Mouse (Mus musculus) ES-Bruce4 (cell line): ENCODE measurements around the gene Gm960. TPM values are rescaled to one million over a fixed set of nuclear protein-coding genes. Genes with fewer than 3 reads are reported as not detected.

Experiments used
- H3K27ac ChIP-seq: 2 replicates; pipeline ENCODE4 v1.5.1; 2012; ENCODE audit warnings: low read length, inconsistent platforms; ENCODE audit not compliant: insufficient read depth
- H3K27me3 ChIP-seq: 2 replicates; pipeline ENCODE4 v1.6.1; 2012; ENCODE audit warnings: mild to moderate bottlenecking, low read length, inconsistent platforms; ENCODE audit not compliant: control insufficient read depth, poor library complexity, insufficient read depth, severe bottlenecking
- H3K36me3 ChIP-seq: 2 replicates; pipeline ENCODE4 v1.6.1; 2012; ENCODE audit warnings: inconsistent platforms, mild to moderate bottlenecking, low read length, moderate library complexity; ENCODE audit not compliant: control insufficient read depth, poor library complexity, insufficient read depth, severe bottlenecking
- H3K4me1 ChIP-seq: one replicate; pipeline ENCODE4 v1.8.1; 2011; ENCODE audit warnings: low read length; ENCODE audit not compliant: control insufficient read depth, insufficient read depth
- H3K4me3 ChIP-seq: 2 replicates; pipeline ENCODE4 v1.5.1; 2011; ENCODE audit warnings: low read depth, mild to moderate bottlenecking, low read length
- H3K9ac ChIP-seq: 2 replicates; pipeline ENCODE4 v1.6.1; 2012; ENCODE audit warnings: low read depth, mild to moderate bottlenecking, inconsistent platforms; ENCODE audit not compliant: poor library complexity, severe bottlenecking
- H3K9me3 ChIP-seq: replicated peaks from 2 replicates; pipeline ENCODE4 v1.6.1; 2012; ENCODE audit warnings: mild to moderate bottlenecking, low read length, inconsistent platforms; ENCODE audit not compliant: control insufficient read depth, poor library complexity, insufficient read depth, severe bottlenecking
- CTCF ChIP-seq: IDR thresholded peaks from one replicate; pipeline ENCODE4 v1.8.1; 2011; ENCODE audit warnings: low read depth, low read length
- EP300 ChIP-seq: IDR thresholded peaks from 2 replicates; pipeline ENCODE4 v1.6.1; 2011; ENCODE audit warnings: low read depth, low read length; ENCODE audit not compliant: insufficient read depth
- POLR2A ChIP-seq: IDR thresholded peaks from one replicate; pipeline ENCODE4 v1.8.1; 2011; ENCODE audit warnings: low read length; ENCODE audit not compliant: insufficient read depth
- polyA plus RNA-seq: library from polyadenylated mRNA; stranded (reverse); fragments of >200 nt; gene quantifications from 2 replicates; pipeline ENCODE4 v1.2.4, GENCODE M21; 2011; ENCODE audit warnings: low read depth; ENCODE audit not compliant: missing spikeins, insufficient read depth, insufficient read length

Gene Gm960
- polyA plus RNA-seq, 1 experiment, result 0.87 TPM

- H3K4me3 ChIP-seq, result no peak overlapping the region
Measured at GRCm38 (mm10) chr19:4717281-4717680, 18.8 kb upstream of the Gm960 start.

GRCm38 (mm10) chr19:4716756-4717155 lies 18.3 kb upstream of the Gm960 start:
- no peak overlapping the region for H3K27ac ChIP-seq
- H3K27me3 ChIP-seq, result peaks cover 3% of the 10 kb centered on the region; the same call in 1 of the 2 replicates
- H3K4me1 ChIP-seq, result peaks cover 10% of the 10 kb centered on the region
- H3K36me3 ChIP-seq, result no peaks in the 10 kb centered on the region
- H3K4me3 ChIP-seq, result no peak overlapping the region
- H3K9me3 ChIP-seq, result no peaks in the 10 kb centered on the region
- no peak for TF ChIP-seq CTCF
- no peak for TF ChIP-seq EP300
- no peak for TF ChIP-seq POLR2A
- no peak overlapping the region for H3K9ac ChIP-seq

More at GRCm38 (mm10) chr19:4717281-4717680, 18.8 kb upstream of the Gm960 start:
- H3K27me3 ChIP-seq, result peaks cover 2% of the 10 kb centered on the region; the same call in 1 of the 2 replicates
- no peaks in the 10 kb centered on the region for H3K9me3 ChIP-seq
- peaks cover 10% of the 10 kb centered on the region for H3K4me1 ChIP-seq
- no peak overlapping the region for H3K27ac ChIP-seq
- no peak overlapping the region for H3K9ac ChIP-seq
- TF ChIP-seq EP300 (no peak), POLR2A (no peak), CTCF (no peak)
- no peaks in the 10 kb centered on the region for H3K36me3 ChIP-seq

GRCm38 (mm10) chr19:4713886-4714285 lies 15.4 kb upstream of the Gm960 start:
- Histone ChIP-seq H3K4me3 (no peak overlapping the region), H3K27me3 (peaks cover 3% of the 10 kb centered on the region; the same call in 1 of the 2 replicates), H3K4me1 (peaks cover 2% of the 10 kb centered on the region), H3K9ac (no peak overlapping the region), H3K27ac (no peak overlapping the region), H3K36me3 (no peaks in the 10 kb centered on the region), H3K9me3 (no peaks in the 10 kb centered on the region)
- TF ChIP-seq POLR2A, result no peak
- TF ChIP-seq CTCF, result no peak
- TF ChIP-seq EP300, result no peak

GRCm38 (mm10) chr19:4712781-4713526 lies 14.5 kb upstream of the Gm960 start:
- H3K9me3 ChIP-seq, result no peaks in the 10 kb centered on the region
- TF ChIP-seq CTCF (no peak), EP300 (no peak), POLR2A (no peak)
- peak overlapping the region; percentile 65; the same call in 1 of the 2 replicates for H3K9ac ChIP-seq
- peak overlapping the region; percentile 62 for H3K4me3 ChIP-seq
- no peaks in the 10 kb centered on the region for H3K36me3 ChIP-seq
- no peak overlapping the region for H3K27ac ChIP-seq
- peaks cover 3% of the 10 kb centered on the region; the same call in 1 of the 2 replicates for H3K27me3 ChIP-seq
- no peaks in the 10 kb centered on the region for H3K4me1 ChIP-seq

GRCm38 (mm10) chr19:4712156-4712780 lies 13.8 kb upstream of the Gm960 start:
- Histone ChIP-seq H3K36me3 (no peaks in the 10 kb centered on the region), H3K4me3 (peak overlapping the region; percentile 62), H3K9me3 (no peaks in the 10 kb centered on the region), H3K9ac (peak overlapping the region; percentile 65), H3K27ac (no peak overlapping the region), H3K4me1 (no peaks in the 10 kb centered on the region), H3K27me3 (peaks cover 3% of the 10 kb centered on the region; the same call in 1 of the 2 replicates)
- TF ChIP-seq EP300 (no peak), CTCF (no peak), POLR2A (no peak)
